Mouse (Mus musculus): ENCODE data around the gene Sgcb. TPM values are rescaled to one million over a fixed set of nuclear protein-coding genes. Genes with fewer than 3 reads are reported as not detected.

Gene Sgcb
- total and polyA plus RNA-seq, 2 experiments, result 0.80 to 1.8 TPM

DNA sequence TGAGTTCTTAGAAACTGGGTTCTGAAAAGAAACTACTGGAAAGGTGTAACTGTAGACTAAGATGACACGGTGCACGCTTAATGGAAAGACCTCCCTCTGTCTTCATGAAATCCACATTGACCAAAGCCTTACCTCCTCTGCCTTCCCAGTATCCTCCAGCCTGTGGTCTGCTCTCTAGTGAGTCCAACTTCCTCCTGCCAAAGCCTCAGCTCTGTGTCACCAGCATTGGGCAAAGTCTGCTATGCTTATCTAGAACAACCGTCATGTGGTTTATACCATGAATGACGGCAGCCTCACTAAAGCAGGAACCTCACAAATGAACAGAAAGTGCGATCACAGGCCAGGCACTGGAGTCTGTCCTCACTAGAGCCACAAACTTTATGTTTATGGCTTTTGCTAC is 17.4 kb downstream of the Sgcb start:
- TF ChIP-seq POLR2A (IDR thresholded peaks at IDR 0.05; ENCODE audit: extremely low read depth, insufficient read depth, low read length) (no peak), CTCF (IDR thresholded peaks at IDR 0.05; ENCODE audit: low read depth, low read length) (no peak)
- Histone ChIP-seq H3K79me2 (ENCODE audit: control insufficient read depth, insufficient read depth, low read length) (no peaks in the 10 kb centered on the region), H3K27me3 (ENCODE audit: control insufficient read depth, insufficient read depth, low read length) (no peaks in the 10 kb centered on the region), H3K9ac (ENCODE audit: low read depth, low read length) (no peak overlapping the region), H3K4me3 (ENCODE audit: insufficient read depth, low read depth, low read length) (no peak overlapping the region), H3K36me3 (ENCODE audit: control insufficient read depth, insufficient read depth, low read length) (no peaks in the 10 kb centered on the region), H3K4me1 (ENCODE audit: control insufficient read depth, insufficient read depth, low read length) (0 out of 2 replicates have a peak, but pooled peaks cover 2% of the 10 kb centered on the region), H3K27ac (replicated peaks; ENCODE audit: insufficient read depth, low read depth, low read length) (no peak overlapping the region)
- WGBS, result 38% methylated on average over 5 of the region's 5 CpGs
- DNase-seq (ENCODE audit: extremely low read depth, low read depth, low spot score), result no peak

DNA sequence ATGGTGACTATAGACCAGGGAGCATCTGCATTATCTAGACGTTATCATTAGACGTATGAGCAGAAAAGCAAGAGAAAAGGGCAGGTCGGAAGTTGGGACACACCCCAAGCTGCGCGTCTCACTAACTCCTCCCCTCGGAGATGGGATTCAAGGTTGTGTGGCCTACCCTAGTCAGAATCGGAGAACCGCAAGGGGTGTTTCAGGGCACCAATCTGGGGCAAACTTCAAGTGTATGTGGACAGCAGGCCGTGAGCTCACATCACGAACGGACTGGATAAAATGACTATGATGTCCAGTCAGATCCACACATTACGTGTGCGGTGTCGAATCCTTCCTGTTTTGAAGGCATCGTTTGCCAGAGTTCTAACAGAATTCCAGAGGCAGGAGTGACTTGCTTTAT is 19.6 kb downstream of the Sgcb start:
- no peak overlapping the region for H3K27ac ChIP-seq (replicated peaks; ENCODE audit: insufficient read depth, low read depth, low read length)
- no peak for TF ChIP-seq POLR2A (IDR thresholded peaks at IDR 0.05; ENCODE audit: extremely low read depth, insufficient read depth, low read length)
- no peak for TF ChIP-seq CTCF (IDR thresholded peaks at IDR 0.05; ENCODE audit: low read depth, low read length)

DNA sequence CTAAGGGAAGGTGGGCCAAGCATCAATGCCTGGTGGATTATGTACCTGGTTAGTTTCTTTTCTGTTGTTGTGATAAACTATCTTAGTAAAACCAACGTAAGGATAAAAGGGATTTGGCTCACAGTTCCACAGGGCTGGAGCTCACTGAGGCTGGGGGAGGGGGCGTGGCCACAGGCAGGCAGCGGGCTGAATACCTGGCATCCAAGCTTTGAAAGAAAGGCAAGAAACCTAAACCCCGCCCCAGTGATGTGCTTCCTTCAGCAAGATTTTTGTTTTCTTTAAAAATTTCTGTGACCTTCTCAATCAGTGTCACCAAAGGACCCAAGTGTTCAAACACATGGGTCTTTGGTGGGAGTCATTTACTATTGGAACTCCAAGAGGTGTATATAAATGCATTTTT is 20.0 kb downstream of the Sgcb start:
- Histone ChIP-seq H3K27ac (replicated peaks; ENCODE audit: insufficient read depth, low read depth, low read length) (no peak overlapping the region), H3K4me3 (ENCODE audit: insufficient read depth, low read depth, low read length) (no peak overlapping the region), H3K79me2 (ENCODE audit: control insufficient read depth, insufficient read depth, low read length) (no peaks in the 10 kb centered on the region), H3K36me3 (ENCODE audit: control insufficient read depth, insufficient read depth, low read length) (no peaks in the 10 kb centered on the region), H3K27me3 (ENCODE audit: control insufficient read depth, insufficient read depth, low read length) (no peaks in the 10 kb centered on the region), H3K4me1 (ENCODE audit: control insufficient read depth, insufficient read depth, low read length) (0 out of 2 replicates have a peak, but pooled peaks cover 2% of the 10 kb centered on the region), H3K9ac (ENCODE audit: low read depth, low read length) (no peak overlapping the region)
- 63% methylated on average over 4 of the region's 4 CpGs for WGBS
- TF ChIP-seq POLR2A (IDR thresholded peaks at IDR 0.05; ENCODE audit: extremely low read depth, insufficient read depth, low read length) (no peak), CTCF (IDR thresholded peaks at IDR 0.05; ENCODE audit: low read depth, low read length) (no peak)
- no peak for DNase-seq (ENCODE audit: extremely low read depth, low read depth, low spot score)

More for the DNA sequence above, 19.6 kb downstream of the Sgcb start:
- Histone ChIP-seq H3K9ac (ENCODE audit: low read depth, low read length) (no peak overlapping the region), H3K4me3 (ENCODE audit: insufficient read depth, low read depth, low read length) (no peak overlapping the region), H3K36me3 (ENCODE audit: control insufficient read depth, insufficient read depth, low read length) (no peaks in the 10 kb centered on the region), H3K4me1 (ENCODE audit: control insufficient read depth, insufficient read depth, low read length) (0 out of 2 replicates have a peak, but pooled peaks cover 2% of the 10 kb centered on the region), H3K79me2 (ENCODE audit: control insufficient read depth, insufficient read depth, low read length) (no peaks in the 10 kb centered on the region), H3K27me3 (ENCODE audit: control insufficient read depth, insufficient read depth, low read length) (no peaks in the 10 kb centered on the region)
- no peak for DNase-seq (ENCODE audit: extremely low read depth, low read depth, low spot score)
- WGBS, result 85% methylated on average over 15 of the region's 15 CpGs

DNA sequence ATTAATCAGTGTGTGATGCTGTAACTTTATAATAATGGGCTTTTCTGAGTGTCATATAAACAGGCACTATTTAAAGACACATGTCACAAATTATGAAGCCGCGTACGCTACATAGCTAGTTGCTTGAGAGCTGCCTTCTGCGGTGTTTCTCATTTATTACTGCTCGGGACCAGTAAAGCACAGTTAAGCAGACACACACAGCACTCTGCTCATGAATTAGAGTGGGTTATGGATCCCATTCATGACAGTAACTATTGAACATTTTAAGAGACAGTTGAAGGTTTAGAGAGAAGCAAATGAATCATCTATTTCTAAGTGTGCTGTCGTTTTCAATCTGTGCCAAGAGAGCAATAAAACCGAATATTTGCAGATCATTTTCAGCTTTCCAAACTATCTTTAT is 20.7 kb downstream of the Sgcb start:
- 91% methylated on average over 7 of the region's 7 CpGs for WGBS
- no peak overlapping the region for H3K27ac ChIP-seq (replicated peaks; ENCODE audit: insufficient read depth, low read depth, low read length)
- no peaks in the 10 kb centered on the region for H3K27me3 ChIP-seq (ENCODE audit: control insufficient read depth, insufficient read depth, low read length)
- no peak overlapping the region for H3K9ac ChIP-seq (ENCODE audit: low read depth, low read length)
- no peak overlapping the region for H3K4me3 ChIP-seq (ENCODE audit: insufficient read depth, low read depth, low read length)
- DNase-seq (ENCODE audit: extremely low read depth, low read depth, low spot score), result no peak
- H3K79me2 ChIP-seq (ENCODE audit: control insufficient read depth, insufficient read depth, low read length), result no peaks in the 10 kb centered on the region
- 0 out of 2 replicates have a peak, but pooled peaks cover 2% of the 10 kb centered on the region for H3K4me1 ChIP-seq (ENCODE audit: control insufficient read depth, insufficient read depth, low read length)
- no peak for TF ChIP-seq CTCF (IDR thresholded peaks at IDR 0.05; ENCODE audit: low read depth, low read length)
- TF ChIP-seq POLR2A (IDR thresholded peaks at IDR 0.05; ENCODE audit: extremely low read depth, insufficient read depth, low read length), result no peak
- H3K36me3 ChIP-seq (ENCODE audit: control insufficient read depth, insufficient read depth, low read length), result no peaks in the 10 kb centered on the region

DNA sequence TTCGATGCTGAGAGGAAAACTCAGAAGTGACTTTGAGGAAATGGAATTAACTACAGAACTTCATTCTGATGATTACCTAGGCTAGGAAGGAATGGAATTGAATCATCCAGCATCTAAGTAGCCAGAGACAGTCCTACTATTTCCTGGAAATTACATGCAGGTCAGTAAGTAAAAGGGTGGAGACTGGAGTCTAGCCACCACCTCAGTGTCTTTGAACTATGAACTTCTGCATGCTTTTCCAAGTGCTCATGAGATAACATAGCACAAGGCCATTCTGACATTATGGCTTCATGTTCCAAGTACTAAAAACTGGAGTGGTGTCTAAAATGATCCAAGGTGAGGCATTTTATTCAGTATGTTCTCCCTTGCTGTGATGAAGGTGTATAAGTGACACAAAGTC is 22.1 kb downstream of the Sgcb start:
- 56% methylated on average over 1 of the region's 1 CpGs for WGBS
- TF ChIP-seq CTCF (IDR thresholded peaks at IDR 0.05; ENCODE audit: low read depth, low read length) (no peak), POLR2A (IDR thresholded peaks at IDR 0.05; ENCODE audit: extremely low read depth, insufficient read depth, low read length) (no peak)
- H3K4me1 ChIP-seq (ENCODE audit: control insufficient read depth, insufficient read depth, low read length), result 0 out of 2 replicates have a peak, but pooled peaks cover 2% of the 10 kb centered on the region

DNA sequence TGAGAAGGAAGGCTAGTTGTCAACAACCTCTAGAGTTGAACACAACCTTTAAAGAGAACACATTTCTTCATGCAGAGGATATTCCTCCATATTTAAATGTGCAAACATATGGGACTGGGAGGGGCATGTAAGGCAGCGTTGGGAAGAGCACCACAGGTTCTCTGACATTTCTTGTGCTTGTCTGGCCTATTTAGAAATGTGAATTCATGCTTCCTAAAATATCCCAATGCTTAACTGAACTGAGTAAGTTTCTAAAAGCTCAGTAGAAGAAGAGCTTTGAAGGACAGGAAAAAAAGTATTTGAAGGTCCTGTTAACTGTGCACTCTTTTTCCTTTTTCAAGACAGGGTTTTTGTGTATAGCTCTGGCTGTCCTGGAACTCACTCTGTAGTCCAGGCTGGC is 28.6 kb downstream of the Sgcb start:
- H3K79me2 ChIP-seq (ENCODE audit: control insufficient read depth, insufficient read depth, low read length), result no peaks in the 10 kb centered on the region
- DNase-seq (ENCODE audit: extremely low read depth, low read depth, low spot score), result no peak
- no peaks in the 10 kb centered on the region; the same call in 1 of the 2 replicates for H3K27me3 ChIP-seq (ENCODE audit: control insufficient read depth, insufficient read depth, low read length)
- WGBS, result 78% methylated on average over 1 of the region's 1 CpGs
- H3K36me3 ChIP-seq (ENCODE audit: control insufficient read depth, insufficient read depth, low read length), result no peaks in the 10 kb centered on the region
- no peak overlapping the region for H3K27ac ChIP-seq (replicated peaks; ENCODE audit: insufficient read depth, low read depth, low read length)
- no peaks in the 10 kb centered on the region for H3K4me1 ChIP-seq (ENCODE audit: control insufficient read depth, insufficient read depth, low read length)
- H3K9ac ChIP-seq (ENCODE audit: low read depth, low read length), result no peak overlapping the region
- H3K4me3 ChIP-seq (ENCODE audit: insufficient read depth, low read depth, low read length), result no peak overlapping the region
- TF ChIP-seq POLR2A (IDR thresholded peaks at IDR 0.05; ENCODE audit: extremely low read depth, insufficient read depth, low read length) (no peak), CTCF (IDR thresholded peaks at IDR 0.05; ENCODE audit: low read depth, low read length) (no peak)

More for the DNA sequence above, 22.1 kb downstream of the Sgcb start:
- no peaks in the 10 kb centered on the region for H3K27me3 ChIP-seq (ENCODE audit: control insufficient read depth, insufficient read depth, low read length)
- H3K36me3 ChIP-seq (ENCODE audit: control insufficient read depth, insufficient read depth, low read length), result no peaks in the 10 kb centered on the region
- H3K79me2 ChIP-seq (ENCODE audit: control insufficient read depth, insufficient read depth, low read length), result no peaks in the 10 kb centered on the region
- H3K9ac ChIP-seq (ENCODE audit: low read depth, low read length), result no peak overlapping the region
- no peak overlapping the region for H3K27ac ChIP-seq (replicated peaks; ENCODE audit: insufficient read depth, low read depth, low read length)
- H3K4me3 ChIP-seq (ENCODE audit: insufficient read depth, low read depth, low read length), result no peak overlapping the region
- DNase-seq (ENCODE audit: extremely low read depth, low read depth, low spot score), result peak; percentile 70

All from liver, adult 2 months (tissue).